Mouse (Mus musculus) olfactory bulb, adult 2 months (tissue): ENCODE measurements around the gene Pdzrn3.

Source experiments
- CTCF ChIP-seq: fragments of 200-500 bp; IDR thresholded peaks from 2 replicates; pipeline ENCODE4 v1.5.1; 2012; ENCODE audit warnings: low read depth, mild to moderate bottlenecking, low read length, moderate library complexity; ENCODE audit not compliant: insufficient read depth
- POLR2A ChIP-seq: fragments of 200-500 bp; IDR thresholded peaks from 2 replicates; pipeline ENCODE4 v1.6.1; 2012; ENCODE audit warnings: mild to moderate bottlenecking, low read depth, low read length, moderate library complexity; ENCODE audit not compliant: insufficient read depth

- TF ChIP-seq POLR2A (no peak), CTCF (no peak)
Observed at GRCm38 (mm10) chr6:101170699-101171098, 207.0 kb downstream of the Pdzrn3 start.
